Mouse (Mus musculus) spleen, adult 2 months (tissue): Measurements from ENCODE around the gene Fam8a1. TPM values are rescaled to one million over a fixed set of nuclear protein-coding genes. Genes with fewer than 3 reads are reported as not detected.

Experiments used
- DNase-seq, 2 experiments: peaks; one replicate each; pipeline versions ENCODE4 v3.0.0 to v3.0.0-alpha.2; 2012 to 2021; ENCODE audit warnings: low spot score in 2 of 2, low read depth in 1 of 2
- H3K27ac ChIP-seq: fragments of 200-500 bp; 2 replicates; pipeline ENCODE4 v1.5.1; 2012; ENCODE audit warnings: low read length, inconsistent platforms; ENCODE audit not compliant: insufficient read depth
- H3K27me3 ChIP-seq: fragments of 200-500 bp; 2 replicates; pipeline ENCODE4 v1.6.1; 2012; ENCODE audit warnings: mild to moderate bottlenecking, moderate library complexity, low read length, inconsistent platforms; ENCODE audit not compliant: control insufficient read depth, insufficient read depth
- H3K36me3 ChIP-seq: fragments of 200-500 bp; 2 replicates; pipeline ENCODE4 v1.6.1; 2012; ENCODE audit warnings: mild to moderate bottlenecking, low read length, inconsistent platforms; ENCODE audit not compliant: control insufficient read depth, insufficient read depth
- H3K4me1 ChIP-seq: fragments of 200-500 bp; 2 replicates; pipeline ENCODE4 v1.6.1; 2011; ENCODE audit warnings: inconsistent platforms; ENCODE audit not compliant: control insufficient read depth, insufficient read depth, insufficient read length
- H3K4me3 ChIP-seq: fragments of 200-500 bp; 2 replicates; pipeline ENCODE4 v1.5.1; 2011; ENCODE audit warnings: mild to moderate bottlenecking, inconsistent platforms; ENCODE audit not compliant: insufficient read depth, insufficient read length; ENCODE audit errors: extremely low read depth
- CTCF ChIP-seq: fragments of 200-500 bp; IDR thresholded peaks from 2 replicates; pipeline ENCODE4 v1.5.1; 2011; ENCODE audit warnings: mild to moderate bottlenecking, inconsistent platforms; ENCODE audit not compliant: insufficient read depth, insufficient read length, insufficient replicate concordance; ENCODE audit errors: extremely low read depth
- POLR2A ChIP-seq: fragments of 200-500 bp; IDR thresholded peaks from 2 replicates; pipeline ENCODE4 v1.6.1; 2011; ENCODE audit warnings: low read depth, low read length, inconsistent platforms
- WGBS: fragments of 180-500 bp; shearing (Covaris S2); methylation state at CpG from one replicate; pipeline ENCODE4 v1.1.7; 2018; 5-methylcytosine and 5-hydroxymethylcytosine counted together
- polyA plus RNA-seq: library from polyadenylated mRNA; depleted of rRNA; stranded (reverse); fragments of >200 nt; gene quantifications from 2 replicates; pipeline ENCODE4 v1.2.3, GENCODE M21; 2012

Fam8a1 gene
- polyA plus RNA-seq, 1 experiment = 5.5 TPM

DNA sequence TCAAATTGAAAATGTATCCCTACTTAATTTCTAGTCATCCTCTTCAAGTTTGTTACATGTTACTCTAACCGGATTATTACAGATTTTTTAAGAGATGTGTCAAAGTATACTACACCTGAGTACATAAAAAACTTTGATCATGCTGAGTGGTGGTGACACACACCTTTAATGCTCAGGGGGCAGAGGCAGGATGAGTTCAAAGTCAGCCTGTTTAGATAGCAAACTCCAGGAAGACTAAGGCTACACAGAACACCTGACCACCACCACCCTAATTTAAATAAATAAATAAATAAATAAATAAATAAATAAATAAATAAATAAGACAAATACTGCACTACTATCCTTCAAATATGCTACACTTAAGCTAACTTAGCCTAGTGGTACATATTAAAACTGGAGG lies 26.6 kb downstream of the Fam8a1 start:
- H3K4me1 ChIP-seq = no peaks in the 10 kb centered on the region
- H3K27me3 ChIP-seq = no peaks in the 10 kb centered on the region
- H3K27ac ChIP-seq = no peak overlapping the region
- H3K4me3 ChIP-seq = no peak overlapping the region
- DNase-seq = no peak
- H3K36me3 ChIP-seq = peaks cover 18% of the 10 kb centered on the region
- 97% methylated on average over 1 of the region's 1 CpGs for WGBS
- no peak for TF ChIP-seq CTCF
- no peak for TF ChIP-seq POLR2A

DNA sequence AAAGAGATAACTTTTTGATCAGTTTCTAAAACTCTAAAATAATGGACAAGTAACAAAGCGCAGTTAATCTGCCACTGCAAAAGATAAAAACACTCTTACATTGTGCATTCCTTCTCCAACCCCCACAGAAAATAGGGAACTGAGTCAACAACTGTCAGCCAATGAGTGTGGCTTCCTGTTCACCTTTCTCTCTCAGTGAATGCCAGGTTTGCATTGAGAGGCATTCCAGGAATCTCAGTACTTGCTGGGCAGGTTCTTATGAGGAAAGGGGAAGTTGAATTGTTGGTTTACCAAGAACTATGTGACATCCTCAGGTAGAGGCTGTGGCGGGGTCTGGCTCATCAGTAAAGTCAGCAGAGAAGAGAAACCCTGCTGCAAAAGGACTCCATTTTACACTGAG lies 27.5 kb downstream of the Fam8a1 start:
- Histone ChIP-seq H3K27me3 (no peaks in the 10 kb centered on the region), H3K4me1 (no peaks in the 10 kb centered on the region), H3K36me3 (peaks cover 18% of the 10 kb centered on the region), H3K27ac (no peak overlapping the region), H3K4me3 (no peak overlapping the region)
- no peak for DNase-seq
- TF ChIP-seq CTCF (no peak), POLR2A (no peak)
- 82% methylated on average over 2 of the region's 2 CpGs for WGBS

DNA sequence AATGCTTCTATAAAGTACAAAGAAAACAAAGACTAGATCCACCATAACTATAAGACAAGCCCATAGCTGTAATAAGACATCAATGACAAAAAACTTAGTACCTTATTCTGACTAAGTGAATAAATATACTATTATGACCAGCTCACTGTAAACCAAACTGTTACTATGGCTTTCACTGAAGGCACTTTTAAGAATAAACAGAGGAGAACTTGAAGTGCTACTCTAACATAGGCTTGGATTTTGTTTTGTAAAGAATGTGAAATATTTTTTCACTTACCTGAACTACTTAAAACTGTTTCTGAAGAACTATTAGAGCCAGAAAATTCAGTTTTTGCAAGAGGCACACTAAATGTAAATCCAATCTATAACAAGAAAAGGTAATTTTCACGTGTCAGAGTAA lies 30.1 kb downstream of the Fam8a1 start:
- no peaks in the 10 kb centered on the region for H3K27me3 ChIP-seq
- DNase-seq = no peak
- peaks cover 16% of the 10 kb centered on the region for H3K36me3 ChIP-seq
- 99% methylated on average over 1 of the region's 1 CpGs for WGBS
- H3K4me1 ChIP-seq = no peaks in the 10 kb centered on the region
- TF ChIP-seq POLR2A (no peak), CTCF (no peak)
- H3K4me3 ChIP-seq = no peak overlapping the region
- no peak overlapping the region for H3K27ac ChIP-seq

DNA sequence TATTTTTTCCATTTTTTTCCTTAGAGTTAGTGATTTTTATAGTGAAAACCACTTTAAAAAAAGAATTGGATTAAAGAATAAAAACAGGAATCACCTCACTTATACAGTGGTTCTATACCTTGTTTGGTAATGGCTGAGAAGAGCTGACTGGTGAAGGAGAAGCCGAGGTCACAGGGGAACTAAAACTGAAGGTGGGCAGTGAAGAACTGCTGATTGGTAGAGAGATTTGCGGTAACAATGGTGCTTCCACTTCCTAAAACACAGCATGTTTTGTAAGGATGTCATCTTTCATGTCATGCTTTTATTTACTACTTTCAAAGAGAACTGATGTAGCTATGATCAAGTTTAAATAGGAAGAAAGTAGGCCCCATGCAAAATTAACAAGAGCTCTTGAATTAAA lies 32.2 kb downstream of the Fam8a1 start:
- Histone ChIP-seq H3K27ac (no peak overlapping the region), H3K36me3 (peaks cover 11% of the 10 kb centered on the region), H3K4me3 (no peak overlapping the region), H3K4me1 (no peaks in the 10 kb centered on the region), H3K27me3 (no peaks in the 10 kb centered on the region)
- DNase-seq = no peak
- no peak for TF ChIP-seq CTCF
- TF ChIP-seq POLR2A = no peak
- whole genome bisulfite sequencing = 61% methylated on average over 2 of the region's 2 CpGs

DNA sequence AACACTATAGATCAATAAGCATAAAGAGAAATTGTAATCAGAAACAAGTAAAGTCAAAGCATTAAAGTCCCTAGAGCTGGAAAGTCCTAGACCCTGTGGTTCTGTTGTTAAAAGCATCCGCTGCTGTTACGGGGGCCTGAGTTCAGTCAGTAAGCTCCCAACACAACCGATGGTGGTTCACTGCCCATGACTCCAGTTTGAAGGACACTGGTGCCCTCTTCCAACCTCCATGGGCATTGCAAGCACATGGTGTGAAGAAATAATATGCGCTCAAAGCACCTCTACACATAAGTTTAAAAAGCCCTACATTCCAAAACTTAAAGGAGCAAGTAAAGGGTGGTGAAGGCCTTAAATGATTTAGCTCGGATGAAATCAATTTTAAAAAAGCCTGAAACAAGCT lies 33.8 kb downstream of the Fam8a1 start:
- WGBS = 84% methylated on average over 5 of the region's 5 CpGs

DNA sequence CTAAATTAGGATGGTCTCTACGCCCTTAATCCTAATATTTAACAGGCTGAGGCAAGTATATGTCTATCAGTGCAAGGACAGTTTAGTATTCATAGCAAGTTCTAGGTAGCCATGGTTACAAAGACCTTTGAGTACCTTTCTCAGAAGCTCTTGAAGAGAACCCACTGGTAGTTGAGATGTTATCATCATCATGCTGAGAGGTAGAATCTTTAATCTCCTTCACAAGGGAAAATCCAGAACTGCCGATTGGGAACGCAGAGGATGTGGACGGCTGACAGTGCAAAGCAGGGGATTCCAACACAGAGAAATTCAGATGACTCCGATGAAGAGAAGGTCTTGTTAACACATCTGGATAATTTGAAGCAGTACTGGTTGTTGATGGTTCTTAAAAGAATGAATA lies 44.2 kb downstream of the Fam8a1 start:
- 93% methylated on average over 5 of the region's 5 CpGs for WGBS

More for the DNA sequence above, 33.8 kb downstream of the Fam8a1 start:
- H3K36me3 ChIP-seq = peaks cover 9% of the 10 kb centered on the region
- no peaks in the 10 kb centered on the region for H3K4me1 ChIP-seq
- DNase-seq = peak in 1 of 2 experiments; percentile 36
- H3K27ac ChIP-seq = no peak overlapping the region
- H3K27me3 ChIP-seq = no peaks in the 10 kb centered on the region
- TF ChIP-seq POLR2A = no peak
- peak; percentile 26; the same call in 1 of the 2 replicates for TF ChIP-seq CTCF
- H3K4me3 ChIP-seq = no peak overlapping the region

DNA sequence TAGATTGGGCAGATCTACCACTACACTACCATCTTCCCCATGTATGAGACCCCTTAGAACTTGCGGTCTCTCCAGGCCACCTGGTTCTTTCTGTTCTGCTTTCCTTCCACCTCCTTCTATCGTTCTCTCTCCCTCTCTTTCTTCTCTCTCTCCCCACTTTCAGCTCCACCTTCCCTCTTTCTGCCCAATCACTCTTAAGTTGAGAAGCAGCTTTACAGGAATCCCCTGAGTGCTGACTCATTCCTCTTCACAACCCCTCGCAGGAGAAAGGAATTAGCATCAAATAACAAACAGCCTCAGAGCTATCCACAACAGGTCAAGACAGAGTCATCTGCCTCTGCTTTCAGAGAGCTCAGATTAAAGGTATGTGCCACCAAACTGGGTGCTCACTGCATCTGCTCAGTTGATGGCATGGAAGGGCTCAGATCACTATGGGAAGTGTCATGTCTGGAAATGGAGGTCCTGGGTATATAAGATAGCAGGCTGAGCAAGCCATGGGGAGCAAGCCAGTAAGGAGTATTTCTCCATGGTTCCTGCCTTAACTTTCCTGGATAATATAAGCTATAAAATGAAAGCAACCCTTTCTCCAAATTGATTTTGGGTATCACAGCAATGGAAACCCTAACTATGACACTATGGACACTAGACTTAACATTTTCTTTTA lies 46.8 kb downstream of the Fam8a1 start:
- no peak for TF ChIP-seq CTCF
- TF ChIP-seq POLR2A = no peak
- H3K36me3 ChIP-seq = peaks cover 10% of the 10 kb centered on the region
- H3K4me1 ChIP-seq = peaks cover 10% of the 10 kb centered on the region
- H3K4me3 ChIP-seq = no peak overlapping the region
- H3K27ac ChIP-seq = no peak overlapping the region
- WGBS = 29% methylated on average over 3 of the region's 3 CpGs
- DNase-seq = no peak
- no peaks in the 10 kb centered on the region for H3K27me3 ChIP-seq

More for the DNA sequence above, 44.2 kb downstream of the Fam8a1 start:
- peaks cover 5% of the 10 kb centered on the region for H3K4me1 ChIP-seq
- H3K36me3 ChIP-seq = peaks cover 24% of the 10 kb centered on the region
- H3K27me3 ChIP-seq = no peaks in the 10 kb centered on the region
- TF ChIP-seq POLR2A = no peak
- TF ChIP-seq CTCF = no peak
- no peak overlapping the region for H3K4me3 ChIP-seq
- DNase-seq = no peak
- no peak overlapping the region for H3K27ac ChIP-seq
